In genomic region chr2:153914151-153914550, GRCm38 (mm10) we compare ENCODE assay signal across 10 mouse cellular contexts. TPM values are rescaled to one million over a fixed set of nuclear protein-coding genes. Genes with fewer than 3 reads are reported as not detected.
A peak's percentile ranks its signal among the peaks of the same experiment; 100 is the strongest.
DNase-seq lines count a peak whose midpoint lies in the region; ATAC-seq and TF ChIP-seq lines count a peak whose summit lies in the region.
"Had no signal": no experiment of that assay in that cellular context is flagged by ENCODE, and none has a peak within 500 bp of the region (broad histone marks: within the 10 kb centered on the region; RNA-seq: fewer than 3 reads in every experiment).

No protein-coding gene starts in this region.

- H3K27ac ChIP-seq in forebrain, postnatal 0 days (ENCODE audit: low read depth, low read length) = no peak overlapping the region
- no peak overlapping the region for H3K27ac ChIP-seq in forebrain, embryonic 10.5 days
- no peak overlapping the region for H3K27ac ChIP-seq in hindbrain, embryonic 14.5 days
- H3K27ac ChIP-seq in midbrain, embryonic 11.5 days (ENCODE audit: low read depth, low read length) = no peak overlapping the region
- H3K27ac ChIP-seq: midbrain, embryonic 12.5 days had no signal

- 34% methylated on average over 5 of the region's 5 CpGs for WGBS in forebrain, postnatal 0 days
- WGBS in forebrain, embryonic 10.5 days = 74% methylated on average over 5 of the region's 5 CpGs
- 67% methylated on average over 5 of the region's 5 CpGs for WGBS in hindbrain, embryonic 14.5 days
- 50% methylated on average over 5 of the region's 5 CpGs for WGBS in midbrain, embryonic 11.5 days

- no peak overlapping the region for H3K4me2 ChIP-seq in forebrain, postnatal 0 days (ENCODE audit: low read depth)
- no peak overlapping the region for H3K4me2 ChIP-seq in hindbrain, embryonic 14.5 days (replicated peaks)
- no peak overlapping the region for H3K4me2 ChIP-seq in midbrain, embryonic 11.5 days
- H3K4me2 ChIP-seq: midbrain, embryonic 12.5 days had no signal

- peak; percentile 33 for DNase-seq in forebrain, postnatal 0 days
- no peak for DNase-seq in forebrain, embryonic 10.5 days (ENCODE audit: extremely low spot score, low spot score)
- DNase-seq in right cerebral cortex, adult 18-20 months = peak; percentile 20
- DNase-seq in right cerebral cortex, postnatal 25 days = no peak
- DNase-seq in layer of hippocampus, adult 9-11 months = peak; percentile 43
- peak; percentile 60 for DNase-seq in telencephalon, adult 2 months (ENCODE audit: low read depth, low spot score)
- no peak for DNase-seq in hindbrain, embryonic 14.5 days (ENCODE audit: low spot score)
- DNase-seq in midbrain, embryonic 11.5 days (ENCODE audit: low spot score, missing footprints) = no peak

- no peaks in the 10 kb centered on the region for H3K4me1 ChIP-seq in forebrain, postnatal 0 days (ENCODE audit: insufficient read depth)
- peaks cover 8% of the 10 kb centered on the region for H3K4me1 ChIP-seq in forebrain, embryonic 10.5 days
- no peaks in the 10 kb centered on the region for H3K4me1 ChIP-seq in hindbrain, embryonic 14.5 days (replicated peaks; ENCODE audit: control insufficient read depth, insufficient read depth, low read length)
- 0 out of 2 replicates have a peak, but pooled peaks cover 3% of the 10 kb centered on the region for H3K4me1 ChIP-seq in midbrain, embryonic 11.5 days (ENCODE audit: control insufficient read depth, insufficient read depth, low read length)
- H3K4me1 ChIP-seq: midbrain, embryonic 12.5 days had no signal

- no peaks in the 10 kb centered on the region for H3K36me3 ChIP-seq in forebrain, postnatal 0 days (ENCODE audit: insufficient read depth)
- no peaks in the 10 kb centered on the region for H3K36me3 ChIP-seq in forebrain, embryonic 10.5 days (replicated peaks)
- H3K36me3 ChIP-seq in hindbrain, embryonic 14.5 days (replicated peaks; ENCODE audit: control insufficient read depth, insufficient read depth) = no peaks in the 10 kb centered on the region
- H3K36me3 ChIP-seq in midbrain, embryonic 11.5 days (ENCODE audit: control insufficient read depth, insufficient read depth, low read length) = no peaks in the 10 kb centered on the region
- H3K36me3 ChIP-seq: midbrain, embryonic 12.5 days had no signal

- peak; percentile 63 for ATAC-seq in forebrain, postnatal 0 days
- no peak for ATAC-seq in hindbrain, embryonic 14.5 days (ENCODE audit: low FRiP score)
- no peak for ATAC-seq in midbrain, embryonic 11.5 days (ENCODE audit: low FRiP score)

- H3K4me3 ChIP-seq in forebrain, postnatal 0 days (ENCODE audit: low read depth, low read length) = no peak overlapping the region
- no peak overlapping the region for H3K4me3 ChIP-seq in forebrain, embryonic 10.5 days
- H3K4me3 ChIP-seq in hindbrain, embryonic 14.5 days (replicated peaks; ENCODE audit: low read length) = no peak overlapping the region
- no peak overlapping the region for H3K4me3 ChIP-seq in midbrain, embryonic 11.5 days (ENCODE audit: low read depth, low read length)
- H3K4me3 ChIP-seq: midbrain, embryonic 12.5 days had no signal

- no peaks in the 10 kb centered on the region for H3K9me3 ChIP-seq in forebrain, postnatal 0 days (ENCODE audit: low read length)
- H3K9me3 ChIP-seq in forebrain, embryonic 10.5 days = no peaks in the 10 kb centered on the region
- no peaks in the 10 kb centered on the region for H3K9me3 ChIP-seq in hindbrain, embryonic 14.5 days (ENCODE audit: control insufficient read depth, low read length)
- H3K9me3 ChIP-seq in midbrain, embryonic 11.5 days (ENCODE audit: control insufficient read depth, low read length) = no peaks in the 10 kb centered on the region
- H3K9me3 ChIP-seq: midbrain, embryonic 12.5 days had no signal

- H3K27me3 ChIP-seq in forebrain, postnatal 0 days (ENCODE audit: insufficient read depth, low read length) = no peaks in the 10 kb centered on the region
- H3K27me3 ChIP-seq in forebrain, embryonic 10.5 days (ENCODE audit: poor library complexity, severe bottlenecking) = no peaks in the 10 kb centered on the region
- no peaks in the 10 kb centered on the region for H3K27me3 ChIP-seq in hindbrain, embryonic 14.5 days (ENCODE audit: control insufficient read depth, insufficient read depth, low read length)
- H3K27me3 ChIP-seq in midbrain, embryonic 11.5 days (ENCODE audit: control insufficient read depth, insufficient read depth, low read length) = no peaks in the 10 kb centered on the region
- H3K27me3 ChIP-seq: midbrain, embryonic 12.5 days had no signal

- no peak overlapping the region for H3K9ac ChIP-seq in forebrain, postnatal 0 days
- no peak overlapping the region for H3K9ac ChIP-seq in hindbrain, embryonic 14.5 days
- H3K9ac ChIP-seq in midbrain, embryonic 11.5 days (ENCODE audit: low read length) = no peak overlapping the region
- H3K9ac ChIP-seq: midbrain, embryonic 12.5 days had no signal

- no peak for TF ChIP-seq CTCF in forebrain, postnatal 0 days (IDR thresholded peaks at IDR 0.05; ENCODE audit: low read depth)

RNA-seq across cellular contexts. Expression of gene Bpifb3, which starts 3.9 kb away (rescaled TPM):
- total RNA-seq in forebrain, postnatal 0 days (2014; rRNA removed) = not detected in 2 replicates
- 0.10 TPM in 1 of 2 replicates, not detected in the other for polyA plus RNA-seq in forebrain, postnatal 0 days (2015; fragmentation: Nextera tagmentation; extraction: Ambion mirVana)
- not detected in 2 replicates for polyA plus RNA-seq in forebrain, embryonic 10.5 days (2016; fragmentation: Nextera tagmentation; extraction: Ambion mirVana)
- polyA plus RNA-seq in hindbrain, embryonic 14.5 days (2014; fragmentation: Nextera tagmentation; extraction: Ambion mirVana) = not detected in 2 replicates
- polyA plus RNA-seq in midbrain, embryonic 11.5 days (2014; fragmentation: Nextera tagmentation; extraction: Ambion mirVana) = not detected in 2 replicates
- polyA plus RNA-seq: limb, embryonic 11.5 days; midbrain, embryonic 12.5 days had no signal

RNA-seq across cellular contexts. Expression of gene Bpifb6, which starts 14.0 kb away (rescaled TPM):
- total RNA-seq in forebrain, postnatal 0 days (2014; rRNA removed) = 0.46 TPM in 1 of 2 replicates, not detected in the other
- polyA plus RNA-seq in forebrain, postnatal 0 days (2015; fragmentation: Nextera tagmentation; extraction: Ambion mirVana) = not detected in 2 replicates
- polyA plus RNA-seq in forebrain, embryonic 10.5 days (2016; fragmentation: Nextera tagmentation; extraction: Ambion mirVana) = not detected in 2 replicates
- 0.12 TPM in 1 of 2 replicates, not detected in the other for polyA plus RNA-seq in hindbrain, embryonic 14.5 days (2014; fragmentation: Nextera tagmentation; extraction: Ambion mirVana)
- polyA plus RNA-seq in midbrain, embryonic 11.5 days (2014; fragmentation: Nextera tagmentation; extraction: Ambion mirVana) = not detected in 2 replicates
- polyA plus RNA-seq: limb, embryonic 11.5 days; midbrain, embryonic 12.5 days had no signal

RNA-seq across cellular contexts. Expression of gene Bpifb4, which starts 23.9 kb away (rescaled TPM):
- not detected in 2 replicates for total RNA-seq in forebrain, postnatal 0 days (2014; rRNA removed)
- polyA plus RNA-seq in forebrain, postnatal 0 days (2015; fragmentation: Nextera tagmentation; extraction: Ambion mirVana) = not detected in 2 replicates
- polyA plus RNA-seq in forebrain, embryonic 10.5 days (2016; fragmentation: Nextera tagmentation; extraction: Ambion mirVana) = not detected in 2 replicates
- not detected in 2 replicates for polyA plus RNA-seq in hindbrain, embryonic 14.5 days (2014; fragmentation: Nextera tagmentation; extraction: Ambion mirVana)
- polyA plus RNA-seq in midbrain, embryonic 11.5 days (2014; fragmentation: Nextera tagmentation; extraction: Ambion mirVana) = 0.18 TPM in 1 of 2 replicates, not detected in the other
- polyA plus RNA-seq: limb, embryonic 11.5 days; midbrain, embryonic 12.5 days had no signal

RNA-seq across cellular contexts. Expression of gene Bpifb2, which starts 39.3 kb away (rescaled TPM):
- total RNA-seq in forebrain, postnatal 0 days (2014; rRNA removed) = not detected in 2 replicates
- not detected in 2 replicates for polyA plus RNA-seq in forebrain, postnatal 0 days (2015; fragmentation: Nextera tagmentation; extraction: Ambion mirVana)
- polyA plus RNA-seq in forebrain, embryonic 10.5 days (2016; fragmentation: Nextera tagmentation; extraction: Ambion mirVana) = not detected in 2 replicates
- polyA plus RNA-seq in hindbrain, embryonic 14.5 days (2014; fragmentation: Nextera tagmentation; extraction: Ambion mirVana) = not detected in 2 replicates
- polyA plus RNA-seq in midbrain, embryonic 11.5 days (2014; fragmentation: Nextera tagmentation; extraction: Ambion mirVana) = not detected in 2 replicates
- polyA plus RNA-seq: midbrain, embryonic 12.5 days had no signal

RNA-seq across cellular contexts. Expression of gene Sun5, which starts 43.3 kb away (rescaled TPM):
- not detected in 2 replicates for total RNA-seq in forebrain, postnatal 0 days (2014; rRNA removed)
- not detected in 2 replicates for polyA plus RNA-seq in forebrain, postnatal 0 days (2015; fragmentation: Nextera tagmentation; extraction: Ambion mirVana)
- not detected in 2 replicates for polyA plus RNA-seq in forebrain, embryonic 10.5 days (2016; fragmentation: Nextera tagmentation; extraction: Ambion mirVana)
- not detected in 2 replicates for polyA plus RNA-seq in hindbrain, embryonic 14.5 days (2014; fragmentation: Nextera tagmentation; extraction: Ambion mirVana)
- polyA plus RNA-seq in midbrain, embryonic 11.5 days (2014; fragmentation: Nextera tagmentation; extraction: Ambion mirVana) = not detected in 2 replicates
- polyA plus RNA-seq: limb, embryonic 11.5 days; midbrain, embryonic 12.5 days had no signal

Comparison
In these comparisons a context has a peak if more than half of its experiments do, and no peak if none do; other contexts are left out.
1. DNase-seq: peak in forebrain, postnatal 0 days (single experiment), right cerebral cortex, adult 18-20 months (single experiment), layer of hippocampus, adult 9-11 months (single experiment) and telencephalon, adult 2 months (single experiment); none in forebrain, embryonic 10.5 days (single experiment), right cerebral cortex, postnatal 25 days (single experiment), hindbrain, embryonic 14.5 days (single experiment) and midbrain, embryonic 11.5 days (single experiment).